ENCODE assay signal across 12 mouse cellular contexts in the genomic region with DNA sequence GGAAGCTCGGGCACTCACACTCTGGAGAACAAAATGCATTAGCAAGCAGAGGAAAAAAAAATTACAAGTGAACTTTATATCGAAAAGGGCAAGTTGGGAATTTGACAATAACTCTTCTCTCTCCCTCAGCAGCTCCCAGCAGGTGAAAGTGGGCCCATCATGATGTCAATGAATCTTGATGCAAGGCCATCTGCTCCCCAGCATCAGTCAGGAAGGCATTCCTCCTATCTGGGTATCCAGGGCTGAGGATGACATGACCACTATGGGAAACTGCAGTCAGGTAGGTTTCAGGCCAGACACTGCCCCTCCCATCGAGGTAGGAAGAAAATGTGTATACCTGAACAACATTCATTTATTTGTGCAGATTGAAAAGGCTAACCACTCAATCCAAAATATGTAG.
DNase-seq lines count a peak whose midpoint lies in the region; ATAC-seq lines count a peak whose summit lies in the region.
"Had no signal": no experiment of that assay in that cellular context is flagged by ENCODE, and none has a peak within 500 bp of the region (broad histone marks: within the 10 kb centered on the region; RNA-seq: fewer than 3 reads in every experiment).

No protein-coding gene starts in this region.

- peak; percentile 42 to 49 for DNase-seq in cerebellum, adult 18-20 months
- no peak for DNase-seq in cerebellum, postnatal 4 days (ENCODE audit: low spot score in 2 of 2)
- peak; percentile 54 for DNase-seq in cerebellum, adult 9-11 months
- peak; percentile 33 to 49 for DNase-seq in cerebellum, postnatal 25 days
- no peak for DNase-seq in frontal cortex, postnatal 25 days (ENCODE audit: low spot score in 2 of 2)
- DNase-seq: adrenal gland, adult 2 months; adrenal gland, postnatal 10 days; adrenal gland, postnatal 25 days; embryo, embryonic 11 days had no signal

- ATAC-seq in cerebellum, adult (ENCODE audit: insufficient number of reproducible peaks, low FRiP score, low TSS enrichment): no peak
- ATAC-seq: forebrain, embryonic 14.5 days; forebrain, embryonic 16.5 days had no signal

Comparison
In these comparisons a context has a peak if more than half of its experiments do, and no peak if none do; other contexts are left out.
1. DNase-seq: peak in cerebellum, adult 18-20 months (2 of 2), cerebellum, adult 9-11 months (single experiment) and cerebellum, postnatal 25 days (2 of 2); none in cerebellum, postnatal 4 days (0 of 2) and frontal cortex, postnatal 25 days (0 of 2).